Mouse (Mus musculus) liver (tissue): ENCODE measurements around the gene Calhm3.

Source experiments
- DNase-seq: peaks from one replicate; pipeline ENCODE4 v3.0.0-alpha.2; 2020; ENCODE audit warnings: mixed read lengths

The Calhm3 gene

DNA sequence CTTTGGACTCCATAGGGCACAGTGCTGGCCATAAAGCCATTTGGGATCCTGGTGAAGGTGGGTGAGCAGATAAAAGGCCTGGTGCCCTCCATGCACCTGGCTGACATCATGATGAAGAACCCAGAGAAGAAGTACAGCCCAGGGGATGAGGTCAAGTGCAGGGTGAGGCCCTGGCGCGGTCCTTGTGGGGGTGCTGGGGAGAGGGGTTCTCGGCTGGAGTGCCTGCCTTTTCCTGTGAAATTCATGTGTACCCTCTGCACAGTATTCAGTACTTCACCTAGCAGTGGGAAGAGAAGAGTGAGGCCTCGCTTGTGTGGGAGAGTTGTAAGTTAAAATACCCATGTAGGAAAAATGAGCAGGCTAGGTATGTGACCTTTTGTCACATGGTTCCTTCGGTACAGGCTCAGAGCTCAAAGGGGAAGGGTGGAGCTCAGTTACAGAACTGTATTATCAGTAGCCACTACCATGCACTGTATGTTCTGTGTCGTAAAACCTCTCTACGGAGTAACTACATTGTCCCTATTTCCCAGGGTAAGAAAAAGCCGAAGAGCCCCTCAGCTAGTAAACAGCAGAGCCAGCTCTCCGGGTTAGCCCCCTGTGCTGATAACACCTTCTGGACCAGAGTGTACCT is 52.8 kb downstream of the Calhm3 start:
- no peak for DNase-seq
